ENCODE assay signal across 34 mouse cellular contexts in genomic region chr2:155777688-155777985, GRCm38 (mm10). TPM values are rescaled to one million over a fixed set of nuclear protein-coding genes. Genes with fewer than 3 reads are reported as not detected.
DNase-seq lines count a peak whose midpoint lies in the region; ATAC-seq lines count a peak whose summit lies in the region.
"Had no signal": no experiment of that assay in that cellular context is flagged by ENCODE, and none has a peak within 500 bp of the region (broad histone marks: within the 10 kb centered on the region; RNA-seq: fewer than 3 reads in every experiment).

No protein-coding gene starts in this region.

- H3K4me3 ChIP-seq in hindbrain, embryonic 12.5 days, result no peak overlapping the region
- H3K4me3 ChIP-seq in hindbrain, embryonic 11.5 days (ENCODE audit: low read depth, low read length), result no peak overlapping the region
- H3K4me3 ChIP-seq in midbrain, embryonic 16.5 days (ENCODE audit: low read depth, low read length), result no peak overlapping the region
- H3K4me3 ChIP-seq: embryonic facial prominence, embryonic 10.5 days; embryonic facial prominence, embryonic 15.5 days; forebrain, embryonic 13.5 days; heart, embryonic 15.5 days; limb, embryonic 10.5 days; limb, embryonic 15.5 days; liver, embryonic 13.5 days had no signal

- H3K4me2 ChIP-seq in hindbrain, embryonic 12.5 days (replicated peaks), result peak overlapping the region; percentile 30
- H3K4me2 ChIP-seq in hindbrain, embryonic 11.5 days (replicated peaks; ENCODE audit: low read depth, low read length), result no peak overlapping the region
- peak overlapping the region; percentile 76; the same call in 1 of the 2 replicates for H3K4me2 ChIP-seq in midbrain, embryonic 16.5 days (ENCODE audit: low read length)
- H3K4me2 ChIP-seq: embryonic facial prominence, embryonic 15.5 days; forebrain, embryonic 13.5 days; heart, embryonic 15.5 days; limb, embryonic 15.5 days; liver, embryonic 13.5 days had no signal

- WGBS in hindbrain, embryonic 12.5 days, result 64% methylated on average over 4 of the region's 4 CpGs
- WGBS in hindbrain, embryonic 11.5 days, result 63% methylated on average over 4 of the region's 4 CpGs
- WGBS in midbrain, embryonic 16.5 days, result 47% methylated on average over 4 of the region's 4 CpGs

- no peaks in the 10 kb centered on the region for H3K9me3 ChIP-seq in hindbrain, embryonic 12.5 days (replicated peaks)
- no peaks in the 10 kb centered on the region for H3K9me3 ChIP-seq in hindbrain, embryonic 11.5 days (ENCODE audit: control insufficient read depth, low read length)
- H3K9me3 ChIP-seq in midbrain, embryonic 16.5 days (replicated peaks; ENCODE audit: control insufficient read depth, low read length, poor library complexity, severe bottlenecking), result no peaks in the 10 kb centered on the region
- H3K9me3 ChIP-seq: embryonic facial prominence, embryonic 10.5 days; embryonic facial prominence, embryonic 15.5 days; forebrain, embryonic 13.5 days; heart, embryonic 15.5 days; limb, embryonic 10.5 days; limb, embryonic 15.5 days; liver, embryonic 13.5 days had no signal

- ATAC-seq in hindbrain, embryonic 12.5 days (ENCODE audit: low FRiP score), result no peak
- ATAC-seq in hindbrain, embryonic 11.5 days (ENCODE audit: low FRiP score), result no peak
- no peak for ATAC-seq in midbrain, embryonic 16.5 days
- ATAC-seq in frontal cortex, adult (ENCODE audit: low TSS enrichment), result no peak
- ATAC-seq: CD4-positive, CD25-positive, alpha-beta regulatory T cell, adult 4 months; forebrain, embryonic 13.5 days; inflammation-experienced regulatory T-cells, adult 6 months; lung, postnatal 0 days had no signal

- H3K4me1 ChIP-seq in hindbrain, embryonic 12.5 days, result peaks cover 30% of the 10 kb centered on the region
- 0 out of 2 replicates have a peak, but pooled peaks cover 2% of the 10 kb centered on the region for H3K4me1 ChIP-seq in hindbrain, embryonic 11.5 days (replicated peaks; ENCODE audit: control insufficient read depth, insufficient read depth, low read length)
- peaks cover 32% of the 10 kb centered on the region for H3K4me1 ChIP-seq in midbrain, embryonic 16.5 days (ENCODE audit: control insufficient read depth, insufficient read depth, low read length)

- peaks cover 35% of the 10 kb centered on the region for H3K27me3 ChIP-seq in hindbrain, embryonic 12.5 days
- peaks cover 14% of the 10 kb centered on the region for H3K27me3 ChIP-seq in hindbrain, embryonic 11.5 days (ENCODE audit: control insufficient read depth, insufficient read depth, low read length)
- H3K27me3 ChIP-seq in midbrain, embryonic 16.5 days (ENCODE audit: control insufficient read depth, insufficient read depth, low read depth, low read length), result peaks cover 9% of the 10 kb centered on the region

- DNase-seq in hindbrain, embryonic 11.5 days (ENCODE audit: low spot score), result no peak
- peak; percentile 25 for DNase-seq in retina, embryonic 14.5 days (ENCODE audit: low spot score)
- DNase-seq in retina, postnatal 1 day, result no peak
- DNase-seq in ovary, postnatal 36 days (ENCODE audit: low spot score), result no peak
- DNase-seq: adrenal gland, postnatal 14 days; cerebellum, adult 9-11 months; gastrocnemius, postnatal 14 days; kidney, adult 11 months; kidney, postnatal 14 days; layer of hippocampus, adult 9-11 months; liver, embryonic 13.5 days; lung, adult 18-20 months; right cerebral cortex, postnatal 4 days; thymus, adult 18-20 months; thymus, postnatal 25 days had no signal

- H3K27ac ChIP-seq in hindbrain, embryonic 12.5 days, result no peak overlapping the region
- no peak overlapping the region for H3K27ac ChIP-seq in hindbrain, embryonic 11.5 days (ENCODE audit: low read depth, low read length)
- no peak overlapping the region for H3K27ac ChIP-seq in midbrain, embryonic 16.5 days (ENCODE audit: low read length)
- H3K27ac ChIP-seq: embryonic facial prominence, embryonic 10.5 days; embryonic facial prominence, embryonic 15.5 days; forebrain, embryonic 13.5 days; heart, embryonic 15.5 days; limb, embryonic 10.5 days; limb, embryonic 15.5 days; liver, embryonic 13.5 days; macrophage; stomach, postnatal 0 days had no signal

- H3K36me3 ChIP-seq in hindbrain, embryonic 12.5 days, result no peaks in the 10 kb centered on the region
- no peaks in the 10 kb centered on the region for H3K36me3 ChIP-seq in hindbrain, embryonic 11.5 days (ENCODE audit: control insufficient read depth, insufficient read depth, low read length)
- H3K36me3 ChIP-seq in midbrain, embryonic 16.5 days (ENCODE audit: control insufficient read depth, insufficient read depth, low read length), result no peaks in the 10 kb centered on the region
- H3K36me3 ChIP-seq: embryonic facial prominence, embryonic 10.5 days; embryonic facial prominence, embryonic 15.5 days; heart, embryonic 15.5 days; limb, embryonic 10.5 days; limb, embryonic 15.5 days; liver, embryonic 13.5 days had no signal

- H3K9ac ChIP-seq in hindbrain, embryonic 12.5 days, result no peak overlapping the region
- H3K9ac ChIP-seq in hindbrain, embryonic 11.5 days (ENCODE audit: low read depth, low read length), result no peak overlapping the region
- H3K9ac ChIP-seq in midbrain, embryonic 16.5 days (ENCODE audit: low read depth, low read length), result no peak overlapping the region
- H3K9ac ChIP-seq: embryonic facial prominence, embryonic 15.5 days; forebrain, embryonic 13.5 days; heart, embryonic 15.5 days; limb, embryonic 15.5 days; liver, embryonic 13.5 days had no signal

RNA-seq across cellular contexts. Expression of gene Mmp24, which starts 2.5 kb away (rescaled TPM):
- polyA plus RNA-seq in hindbrain, embryonic 12.5 days (2016; fragmentation: Nextera tagmentation; extraction: Ambion mirVana), result 5.3 and 6.0 TPM in 2 replicates
- polyA plus RNA-seq in hindbrain, embryonic 11.5 days (2014; fragmentation: Nextera tagmentation; extraction: Ambion mirVana), result 3.2 and 3.4 TPM in 2 replicates
- polyA plus RNA-seq in midbrain, embryonic 16.5 days (2015; fragmentation: Nextera tagmentation; extraction: Ambion mirVana), result 16.4 and 16.7 TPM in 2 replicates
- polyA plus RNA-seq: CD4-positive, CD25-positive, alpha-beta regulatory T cell, adult 4 months; inflammation-experienced regulatory T-cells, adult 6 months; kidney, embryonic 14.5 days; liver, embryonic 13.5 days; spleen, adult 2 months had no signal

RNA-seq across cellular contexts. Expression of gene Procr, which starts 26.7 kb away (rescaled TPM):
- 3.4 and 4.1 TPM in 2 replicates for polyA plus RNA-seq in hindbrain, embryonic 12.5 days (2016; fragmentation: Nextera tagmentation; extraction: Ambion mirVana)
- 2.5 and 3.1 TPM in 2 replicates for polyA plus RNA-seq in hindbrain, embryonic 11.5 days (2014; fragmentation: Nextera tagmentation; extraction: Ambion mirVana)
- 2.4 and 2.8 TPM in 2 replicates for polyA plus RNA-seq in midbrain, embryonic 16.5 days (2015; fragmentation: Nextera tagmentation; extraction: Ambion mirVana)
- polyA plus RNA-seq: CD4-positive, CD25-positive, alpha-beta regulatory T cell, adult 4 months had no signal

RNA-seq across cellular contexts. Expression of gene BC029722, which starts 41.6 kb away (rescaled TPM):
- 17.1 and 17.3 TPM in 2 replicates for polyA plus RNA-seq in hindbrain, embryonic 12.5 days (2016; fragmentation: Nextera tagmentation; extraction: Ambion mirVana)
- 9.6 and 9.7 TPM in 2 replicates for polyA plus RNA-seq in hindbrain, embryonic 11.5 days (2014; fragmentation: Nextera tagmentation; extraction: Ambion mirVana)
- polyA plus RNA-seq in midbrain, embryonic 16.5 days (2015; fragmentation: Nextera tagmentation; extraction: Ambion mirVana), result 38.9 and 44.0 TPM in 2 replicates

RNA-seq across cellular contexts. Expression of gene Gm17581, which starts 42.0 kb away (rescaled TPM):
- polyA plus RNA-seq in hindbrain, embryonic 12.5 days (2016; fragmentation: Nextera tagmentation; extraction: Ambion mirVana), result not detected in 2 replicates
- not detected in 2 replicates for polyA plus RNA-seq in hindbrain, embryonic 11.5 days (2014; fragmentation: Nextera tagmentation; extraction: Ambion mirVana)
- not detected in 2 replicates for polyA plus RNA-seq in midbrain, embryonic 16.5 days (2015; fragmentation: Nextera tagmentation; extraction: Ambion mirVana)
- polyA plus RNA-seq: brain, embryonic 14.5 days; CD4-positive, CD25-positive, alpha-beta regulatory T cell, adult 4 months; cortical plate, adult 2 months; embryonic facial prominence, embryonic 10.5 days; embryonic facial prominence, embryonic 15.5 days; forebrain, embryonic 13.5 days; heart, embryonic 15.5 days; inflammation-experienced regulatory T-cells, adult 6 months; kidney, embryonic 14.5 days; limb, embryonic 10.5 days; limb, embryonic 15.5 days; liver, embryonic 13.5 days; lung, postnatal 0 days; macrophage; neural tube, embryonic 11.5 days; spleen, adult 2 months; stomach, postnatal 0 days had no signal

RNA-seq across cellular contexts. Expression of gene Edem2, which starts 48.4 kb away (rescaled TPM):
- 37.3 and 38.5 TPM in 2 replicates for polyA plus RNA-seq in hindbrain, embryonic 12.5 days (2016; fragmentation: Nextera tagmentation; extraction: Ambion mirVana)
- 36.0 and 37.4 TPM in 2 replicates for polyA plus RNA-seq in hindbrain, embryonic 11.5 days (2014; fragmentation: Nextera tagmentation; extraction: Ambion mirVana)
- 46.3 and 49.6 TPM in 2 replicates for polyA plus RNA-seq in midbrain, embryonic 16.5 days (2015; fragmentation: Nextera tagmentation; extraction: Ambion mirVana)
